Mouse (Mus musculus) thymus, postnatal 10 days (tissue): ENCODE results near the gene Vmn1r49.
"Not testable (repeated sequence)": the region's sequence is repeated elsewhere in the genome, so short reads cannot be mapped to it uniquely, and the experiment has no call there.

Source experiments
- DNase-seq, 2 experiments: peaks; one replicate each; pipeline ENCODE4 v3.0.0; 2021; ENCODE audit warnings: low spot score in 2 of 2

Gene Vmn1r49

GRCm38 (mm10) chr6:90078406-90078805 is at the start of gene Vmn1r49:
Vmn1r49 (minus strand) TSS chr6:90078506.
- no peak for DNase-seq

DNA sequence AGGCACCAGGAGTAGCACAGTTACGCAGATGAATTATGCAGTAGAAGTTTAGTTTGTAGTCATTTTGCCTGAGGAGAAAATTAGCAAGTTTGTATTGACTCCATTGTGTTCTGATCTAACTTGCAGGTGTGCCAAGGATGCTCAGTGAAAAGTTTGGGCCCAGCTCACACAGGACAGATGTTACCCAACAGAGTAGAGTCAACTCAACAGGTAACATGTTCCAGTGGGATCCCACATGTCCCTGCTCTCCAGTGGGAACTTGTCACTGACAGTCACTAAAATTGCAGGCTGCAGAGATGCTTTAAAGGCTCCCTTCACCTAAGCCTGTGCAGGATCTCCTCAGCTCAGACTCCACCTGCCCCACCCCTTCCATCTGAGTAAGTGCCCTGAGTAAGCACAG is 44.0 kb upstream of the Vmn1r49 start, which contains the start of gene Vmn1r51:
Gene Vmn1r51 (plus strand): TSS at position 301 of the 400 bp plus-strand sequence.
- not testable (repeated sequence) for DNase-seq

GRCm38 (mm10) chr6:90101130-90101529 is 22.8 kb upstream of the Vmn1r49 start, which contains the start of gene Vmn1r50:
Vmn1r50 (plus strand) TSS chr6:90101430.
- DNase-seq: no peak

DNA sequence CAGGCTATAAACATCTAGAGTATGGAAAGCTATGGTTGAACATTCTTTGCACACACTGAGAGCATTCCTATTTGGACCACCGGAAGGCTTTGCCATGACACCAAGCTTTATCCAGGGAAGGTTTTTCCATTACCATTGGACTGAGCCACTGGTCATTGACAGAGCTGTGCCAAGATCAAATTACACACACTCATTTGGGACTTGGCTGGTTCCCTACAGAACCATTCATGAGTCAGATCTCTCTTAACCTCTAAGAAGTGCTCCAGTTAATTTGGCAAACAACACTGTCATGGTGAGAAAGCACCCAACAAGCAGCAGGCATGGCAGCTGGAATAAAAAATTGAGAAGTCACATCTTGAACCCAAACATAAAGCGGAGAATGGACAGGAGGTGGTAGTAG is 22.3 kb upstream of the Vmn1r49 start:
- DNase-seq: no peak

- DNase-seq: not testable (repeated sequence)
Observed at GRCm38 (mm10) chr6:90036741-90037140, 41.6 kb downstream of the Vmn1r49 start, which contains the start of gene Vmn1r48. Vmn1r48 (minus strand) TSS chr6:90036841.
